ENCODE assay signal across 8 mouse cellular contexts in genomic region chr3:94838631-94839030, GRCm38 (mm10). TPM values are rescaled to one million over a fixed set of nuclear protein-coding genes. Genes with fewer than 3 reads are reported as not detected.
DNase-seq lines count a peak whose midpoint lies in the region; ATAC-seq and TF ChIP-seq lines count a peak whose summit lies in the region.

No protein-coding gene starts in this region.

- no peaks in the 10 kb centered on the region for H3K27me3 ChIP-seq in forebrain, embryonic 16.5 days (replicated peaks; ENCODE audit: control insufficient read depth, insufficient read depth, low read length)
- H3K27me3 ChIP-seq in intestine, embryonic 15.5 days (replicated peaks) = no peaks in the 10 kb centered on the region

- no peaks in the 10 kb centered on the region for H3K36me3 ChIP-seq in ES-E14 (ENCODE audit: control insufficient read depth, insufficient read depth, low read length, poor library complexity, severe bottlenecking)
- no peaks in the 10 kb centered on the region for H3K36me3 ChIP-seq in forebrain, embryonic 16.5 days (ENCODE audit: control insufficient read depth, insufficient read depth)
- no peaks in the 10 kb centered on the region for H3K36me3 ChIP-seq in intestine, embryonic 15.5 days

- no peaks in the 10 kb centered on the region for H3K9me3 ChIP-seq in ES-E14 (ENCODE audit: control insufficient read depth, insufficient read depth, low read depth, low read length)
- H3K9me3 ChIP-seq in forebrain, embryonic 16.5 days (ENCODE audit: control insufficient read depth, low read length) = no peaks in the 10 kb centered on the region
- no peaks in the 10 kb centered on the region for H3K9me3 ChIP-seq in intestine, embryonic 15.5 days

- H3K4me1 ChIP-seq in ES-E14 (ENCODE audit: control insufficient read depth in 2 of 2, insufficient read depth in 2 of 2, low read length in 2 of 2, poor library complexity in 1 of 2) = peaks cover 0 to 7% of the 10 kb centered on the region in 2 experiments; a peak in 3 of 4 replicates
- H3K4me1 ChIP-seq in forebrain, embryonic 16.5 days (replicated peaks; ENCODE audit: control insufficient read depth, insufficient read depth, low read length) = peaks cover 27% of the 10 kb centered on the region
- peaks cover 3% of the 10 kb centered on the region for H3K4me1 ChIP-seq in intestine, embryonic 15.5 days (replicated peaks)

- WGBS in forebrain, embryonic 16.5 days = 6% methylated on average over 9 of the region's 9 CpGs
- WGBS in intestine, embryonic 15.5 days = 9% methylated on average over 9 of the region's 9 CpGs

- in situ Hi-C loops in ES-E14 (cut with MboI; ENCODE audit: low sequenced_read_pairs in 2 of 2, unreplicated experiment in 2 of 2) = no loop called here

- peak; percentile 46 for DNase-seq in cerebellum, adult 11-12 months
- no peak for DNase-seq in cerebellum, postnatal 4 days (ENCODE audit: low spot score in 2 of 2)
- DNase-seq in ES-E14 (ENCODE audit: low read depth, low spot score) = no peak
- peak; percentile 36 to 40 for DNase-seq in lung, postnatal 4 days
- no peak for DNase-seq in adrenal gland, adult 8-10 months
- DNase-seq in adrenal gland, postnatal 10 days = no peak

- H3K27ac ChIP-seq in ES-E14 (ENCODE audit: insufficient read depth, low read depth, low read length, poor library complexity, severe bottlenecking) = no peak overlapping the region
- peak overlapping the region; percentile 100 for H3K27ac ChIP-seq in forebrain, embryonic 16.5 days (ENCODE audit: low read length)
- peak overlapping the region; percentile 96 for H3K27ac ChIP-seq in intestine, embryonic 15.5 days

- H3K9ac ChIP-seq in ES-E14 (ENCODE audit: insufficient read depth, low read depth, low read length, poor library complexity, severe bottlenecking) = peak overlapping the region; percentile 96; the same call in 1 of the 2 replicates
- H3K9ac ChIP-seq in forebrain, embryonic 16.5 days (replicated peaks; ENCODE audit: low read depth, low read length) = peak overlapping the region; percentile 96
- peak overlapping the region; percentile 71 for H3K9ac ChIP-seq in intestine, embryonic 15.5 days

- H3K4me2 ChIP-seq in forebrain, embryonic 16.5 days (ENCODE audit: low read length) = peak overlapping the region; percentile 94
- H3K4me2 ChIP-seq in intestine, embryonic 15.5 days (replicated peaks) = peak overlapping the region; percentile 72

- ATAC-seq in forebrain, embryonic 16.5 days = no peak
- ATAC-seq in intestine, embryonic 15.5 days = no peak

- peak overlapping the region; percentile 55 to 97 for H3K4me3 ChIP-seq in ES-E14 (ENCODE audit: insufficient read depth in 1 of 2, low read depth in 1 of 2, low read length in 2 of 2, poor library complexity in 1 of 2, severe bottlenecking in 1 of 2)
- H3K4me3 ChIP-seq in forebrain, embryonic 16.5 days (replicated peaks; ENCODE audit: low read length) = peak overlapping the region; percentile 81
- H3K4me3 ChIP-seq in intestine, embryonic 15.5 days (replicated peaks) = peak overlapping the region; percentile 68

TF ChIP-seq in ES-E14, 5 proteins besides CTCF, POLR2A, EP300 and RAD21:
- TF ChIP-seq ZNF384 (IDR thresholded peaks at IDR 0.05; ENCODE audit: low read depth, low read length) = no peak
- TF ChIP-seq HCFC1 (IDR thresholded peaks at IDR 0.05; ENCODE audit: borderline replicate concordance, insufficient read depth, low read length) = no peak
- TF ChIP-seq CHD2 (IDR thresholded peaks at IDR 0.05; ENCODE audit: low read depth, low read length) = no peak
- no peak for TF ChIP-seq ZC3H11A (IDR thresholded peaks at IDR 0.05; ENCODE audit: borderline replicate concordance, low read depth, low read length)
- no peak for TF ChIP-seq MAFK (IDR thresholded peaks at IDR 0.05; ENCODE audit: insufficient read depth, low read depth, low read length)
TF ChIP-seq in ES-E14: peak in this region for 0.

RNA-seq across cellular contexts. Expression of gene Pogz, which starts 1.3 kb away (rescaled TPM):
- 26.6 and 27.1 TPM in 2 replicates for total RNA-seq in ES-E14 (2012; rRNA removed)
- polyA plus RNA-seq in forebrain, embryonic 16.5 days (2015; fragmentation: Nextera tagmentation; extraction: Ambion mirVana) = 24.4 and 27.9 TPM in 2 replicates
- polyA plus RNA-seq in intestine, embryonic 15.5 days (2015; fragmentation: Nextera tagmentation; extraction: Ambion mirVana) = 11.6 and 12.2 TPM in 2 replicates
- 10 to 100 TPM; 28.7 to 61.2 (median 44.1) TPM for total RNA-seq in adrenal gland, adult 8-10 months (2022)
- 10 to 100 TPM; 24.8 to 41.9 TPM for total RNA-seq in adrenal gland, postnatal 10 days (2021)

RNA-seq across cellular contexts. Expression of gene Psmb4, which starts 48.1 kb away (rescaled TPM):
- total RNA-seq in ES-E14 (2012; rRNA removed) = 395 and 498 TPM in 2 replicates
- polyA plus RNA-seq in forebrain, embryonic 16.5 days (2015; fragmentation: Nextera tagmentation; extraction: Ambion mirVana) = 366 and 371 TPM in 2 replicates
- polyA plus RNA-seq in intestine, embryonic 15.5 days (2015; fragmentation: Nextera tagmentation; extraction: Ambion mirVana) = 293 and 336 TPM in 2 replicates
- 100 to 1,000 TPM; 313 to 362 (median 341) TPM for total RNA-seq in adrenal gland, adult 8-10 months (2022)
- total RNA-seq in adrenal gland, postnatal 10 days (2021) = 100 to 1,000 TPM; 283 to 296 TPM

RNA-seq across cellular contexts. Expression of gene Cgn, which starts 52.3 kb away (rescaled TPM):
- total RNA-seq in ES-E14 (2012; rRNA removed) = 28.8 and 47.1 TPM in 2 replicates
- polyA plus RNA-seq in forebrain, embryonic 16.5 days (2015; fragmentation: Nextera tagmentation; extraction: Ambion mirVana) = 4.9 and 9.0 TPM in 2 replicates
- polyA plus RNA-seq in intestine, embryonic 15.5 days (2015; fragmentation: Nextera tagmentation; extraction: Ambion mirVana) = 61.7 and 71.9 TPM in 2 replicates
- total RNA-seq in adrenal gland, adult 8-10 months (2022) = 1 to 10 TPM in 3 of 4 experiments, under 1 TPM in 1; 0.73 to 3.5 (median 1.5) TPM
- 1 to 10 TPM; 3.1 to 4.6 TPM for total RNA-seq in adrenal gland, postnatal 10 days (2021)

Comparison
In these comparisons a context has a peak if more than half of its experiments do, and no peak if none do; other contexts are left out.
1. DNase-seq: peak in cerebellum, adult 11-12 months (single experiment) and lung, postnatal 4 days (2 of 2); none in cerebellum, postnatal 4 days (0 of 2), ES-E14 (single experiment), adrenal gland, adult 8-10 months (single experiment) and adrenal gland, postnatal 10 days (single experiment).
2. Peak in every context shown above with its lines, with median percentiles within 50 percentile points of each other: H3K4me3 ChIP-seq and H3K9ac ChIP-seq.